Comparison of ENCODE assay signal across 15 mouse cellular contexts in the genomic region with DNA sequence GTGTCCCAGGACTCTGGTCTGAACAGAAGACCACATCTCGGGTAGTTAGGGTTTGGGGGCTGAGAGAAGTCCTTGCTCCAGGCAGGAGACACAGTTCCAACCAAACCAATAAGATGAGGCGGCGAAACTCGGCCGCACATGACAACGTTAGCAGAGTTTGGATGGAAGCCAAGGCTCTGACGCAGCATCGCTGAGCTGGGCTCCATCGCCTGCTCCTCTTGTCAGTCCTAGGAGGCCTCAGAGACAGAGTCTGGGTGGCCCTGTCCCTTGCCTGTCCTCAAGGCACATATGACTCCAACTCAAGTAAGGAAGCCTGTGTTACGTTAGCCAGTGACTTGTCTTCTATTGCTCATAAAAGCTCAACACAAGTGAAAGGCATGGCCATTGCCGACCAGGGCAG.
DNase-seq lines count a peak whose midpoint lies in the region; ATAC-seq and TF ChIP-seq lines count a peak whose summit lies in the region.
"Had no signal": no experiment of that assay in that cellular context is flagged by ENCODE, and none has a peak within 500 bp of the region (broad histone marks: within the 10 kb centered on the region; RNA-seq: fewer than 3 reads in every experiment).

No protein-coding gene starts in this region.

- H3K27ac ChIP-seq in heart, adult 2 months: no peak overlapping the region
- no peak overlapping the region for H3K27ac ChIP-seq in midbrain, embryonic 14.5 days (replicated peaks; ENCODE audit: low read depth, low read length)
- no peak overlapping the region for H3K27ac ChIP-seq in midbrain, embryonic 10.5 days (replicated peaks)
- H3K27ac ChIP-seq: embryonic facial prominence, embryonic 13.5 days; hindbrain, embryonic 15.5 days; kidney, postnatal 0 days had no signal

- TF ChIP-seq EP300 in heart, adult 2 months (IDR thresholded peaks at IDR 0.05; ENCODE audit: insufficient read depth, low read depth, low read length): no peak

- no peak overlapping the region for H3K9ac ChIP-seq in heart, adult 2 months (ENCODE audit: low read depth, low read length)
- H3K9ac ChIP-seq in midbrain, embryonic 14.5 days (replicated peaks; ENCODE audit: low read length): no peak overlapping the region
- H3K9ac ChIP-seq: embryonic facial prominence, embryonic 13.5 days; hindbrain, embryonic 15.5 days had no signal

- no peaks in the 10 kb centered on the region for H3K36me3 ChIP-seq in heart, adult 2 months (ENCODE audit: control insufficient read depth, insufficient read depth, low read length)
- H3K36me3 ChIP-seq in midbrain, embryonic 14.5 days (ENCODE audit: control insufficient read depth, insufficient read depth, low read length): no peaks in the 10 kb centered on the region
- no peaks in the 10 kb centered on the region for H3K36me3 ChIP-seq in midbrain, embryonic 10.5 days
- H3K36me3 ChIP-seq: embryonic facial prominence, embryonic 13.5 days; hindbrain, embryonic 15.5 days had no signal

- no peak overlapping the region for H3K4me2 ChIP-seq in midbrain, embryonic 14.5 days (ENCODE audit: low read length)
- H3K4me2 ChIP-seq: embryonic facial prominence, embryonic 13.5 days; hindbrain, embryonic 15.5 days had no signal

- H3K27me3 ChIP-seq in heart, adult 2 months (ENCODE audit: control insufficient read depth, insufficient read depth, low read length): no peaks in the 10 kb centered on the region
- H3K27me3 ChIP-seq in midbrain, embryonic 14.5 days (ENCODE audit: control insufficient read depth, insufficient read depth, low read length): no peaks in the 10 kb centered on the region
- H3K27me3 ChIP-seq in midbrain, embryonic 10.5 days (ENCODE audit: low read depth, poor library complexity, severe bottlenecking): no peaks in the 10 kb centered on the region
- H3K27me3 ChIP-seq: embryonic facial prominence, embryonic 13.5 days; hindbrain, embryonic 15.5 days; Patski had no signal

- intact Hi-C loops in heart, adult 2 months (cut with DNase I): no loop called here
- intact Hi-C loops in heart, postnatal 25 days (cut with DNase I): no loop called here

- H3K4me1 ChIP-seq in heart, adult 2 months (ENCODE audit: control insufficient read depth, insufficient read depth, low read length): no peaks in the 10 kb centered on the region; the same call in 1 of the 2 replicates
- H3K4me1 ChIP-seq in midbrain, embryonic 14.5 days (ENCODE audit: control insufficient read depth, insufficient read depth, low read length): no peaks in the 10 kb centered on the region
- H3K4me1 ChIP-seq in midbrain, embryonic 10.5 days: peaks cover 36% of the 10 kb centered on the region

- no peak for ATAC-seq in midbrain, embryonic 14.5 days (ENCODE audit: low FRiP score, low TSS enrichment)
- ATAC-seq: CD4-positive, CD25-positive, alpha-beta regulatory T cell, adult 4 months; Patski had no signal

- no peaks in the 10 kb centered on the region for H3K9me3 ChIP-seq in midbrain, embryonic 14.5 days (ENCODE audit: control insufficient read depth, low read length)
- H3K9me3 ChIP-seq in midbrain, embryonic 10.5 days (replicated peaks): no peaks in the 10 kb centered on the region
- H3K9me3 ChIP-seq: embryonic facial prominence, embryonic 13.5 days; hindbrain, embryonic 15.5 days had no signal

- TF ChIP-seq POLR2A in heart, adult 2 months (IDR thresholded peaks at IDR 0.05; ENCODE audit: insufficient read depth, low read depth, low read length): no peak

- TF ChIP-seq CTCF in heart, adult 2 months (IDR thresholded peaks at IDR 0.05): no peak

- DNase-seq in heart, adult 2 months: peak; percentile 34 to 48
- no peak for DNase-seq in heart, postnatal 25 days (ENCODE audit: low spot score)
- peak; percentile 37 for DNase-seq in midbrain, embryonic 14.5 days
- DNase-seq in midbrain, embryonic 10.5 days (ENCODE audit: low spot score): no peak
- DNase-seq in adrenal gland, postnatal 14 days: peak; percentile 81
- DNase-seq in lung, postnatal 14 days: peak; percentile 25
- no peak for DNase-seq in thymus, postnatal 4 days
- DNase-seq: cerebellum, adult 8-10 months; gastrocnemius, postnatal 36 days; liver had no signal

- no peaks in the 10 kb centered on the region for H3K79me2 ChIP-seq in heart, adult 2 months (replicated peaks; ENCODE audit: control insufficient read depth, insufficient read depth, low read length)

- 53% methylated on average over 11 of the region's 11 CpGs for WGBS in heart, adult 2 months
- 84% methylated on average over 11 of the region's 11 CpGs for WGBS in midbrain, embryonic 14.5 days
- 92% methylated on average over 11 of the region's 11 CpGs for WGBS in midbrain, embryonic 10.5 days

- no peak overlapping the region for H3K4me3 ChIP-seq in heart, adult 2 months
- H3K4me3 ChIP-seq in midbrain, embryonic 14.5 days (replicated peaks; ENCODE audit: low read depth, low read length): no peak overlapping the region
- no peak overlapping the region for H3K4me3 ChIP-seq in midbrain, embryonic 10.5 days
- H3K4me3 ChIP-seq: embryonic facial prominence, embryonic 13.5 days; hindbrain, embryonic 15.5 days had no signal

Comparison
In these comparisons a context has a peak if more than half of its experiments do, and no peak if none do; other contexts are left out.
1. DNase-seq: peak in heart, adult 2 months (2 of 2), midbrain, embryonic 14.5 days (single experiment), adrenal gland, postnatal 14 days (single experiment) and lung, postnatal 14 days (single experiment); none in heart, postnatal 25 days (single experiment), midbrain, embryonic 10.5 days (single experiment) and thymus, postnatal 4 days (single experiment).